Mouse (Mus musculus): ENCODE measurements around the gene Lats1.

Lats1 gene

GRCm38 (mm10) chr10:7680731-7681301 lies at the start of gene Lats1, which contains the start of gene Pcmt1:
Gene Lats1, plus strand, starts transcription at chr10:7681214.
Gene Pcmt1, minus strand, starts transcription at chr10:7681136.
- peak; percentile 89 for DNase-seq (ENCODE audit: inconsistent ontology term)

GRCm38 (mm10) chr10:7640366-7640765 lies 40.6 kb upstream of the Lats1 start:
- DNase-seq (ENCODE audit: inconsistent ontology term), result no peak

- DNase-seq (ENCODE audit: inconsistent ontology term), result no peak
These were observed 35.1 kb upstream of the Lats1 start for GRCm38 (mm10) chr10:7645911-7646310.

GRCm38 (mm10) chr10:7649059-7649458 lies 32.0 kb upstream of the Lats1 start:
- no peak for DNase-seq (ENCODE audit: inconsistent ontology term)

- DNase-seq (ENCODE audit: inconsistent ontology term), result no peak
These were observed 30.0 kb upstream of the Lats1 start for GRCm38 (mm10) chr10:7651057-7651456.

GRCm38 (mm10) chr10:7662471-7663141 lies 18.4 kb upstream of the Lats1 start:
- peak; percentile 87 for DNase-seq (ENCODE audit: inconsistent ontology term)

GRCm38 (mm10) chr10:7663159-7664026 lies 17.6 kb upstream of the Lats1 start:
- peak; percentile 94 for DNase-seq (ENCODE audit: inconsistent ontology term)

GRCm38 (mm10) chr10:7664027-7664526 lies 16.9 kb upstream of the Lats1 start:
- DNase-seq (ENCODE audit: inconsistent ontology term), result peak; percentile 8

- no peak for DNase-seq (ENCODE audit: inconsistent ontology term)
These were observed 16.1 kb upstream of the Lats1 start for GRCm38 (mm10) chr10:7664889-7665288.

GRCm38 (mm10) chr10:7667342-7667802 lies 13.6 kb upstream of the Lats1 start, which contains the start of gene Nup43:
Gene Nup43, plus strand, starts transcription at chr10:7667503.
- peak; percentile 88 for DNase-seq (ENCODE audit: inconsistent ontology term)

- DNase-seq (ENCODE audit: inconsistent ontology term), result no peak
These were observed 7.3 kb upstream of the Lats1 start for GRCm38 (mm10) chr10:7673673-7674072.

- DNase-seq (ENCODE audit: inconsistent ontology term), result peak; percentile 85
These were observed 470 bp downstream of the Lats1 start for GRCm38 (mm10) chr10:7681343-7682025.

GRCm38 (mm10) chr10:7682249-7682648 lies 1.2 kb downstream of the Lats1 start:
- DNase-seq (ENCODE audit: inconsistent ontology term), result no peak

- DNase-seq (ENCODE audit: inconsistent ontology term), result no peak
These were observed 5.9 kb downstream of the Lats1 start for GRCm38 (mm10) chr10:7686902-7687301.

GRCm38 (mm10) chr10:7695286-7695685 lies 14.3 kb downstream of the Lats1 start:
- no peak for DNase-seq (ENCODE audit: inconsistent ontology term)

- no peak for DNase-seq (ENCODE audit: inconsistent ontology term)
These were observed 19.1 kb downstream of the Lats1 start for GRCm38 (mm10) chr10:7700120-7700519.

GRCm38 (mm10) chr10:7702586-7702985 lies 21.6 kb downstream of the Lats1 start:
- DNase-seq (ENCODE audit: inconsistent ontology term), result no peak

- no peak for DNase-seq (ENCODE audit: inconsistent ontology term)
These were observed 29.1 kb downstream of the Lats1 start for GRCm38 (mm10) chr10:7710121-7710520.

GRCm38 (mm10) chr10:7712506-7712905 lies 31.5 kb downstream of the Lats1 start:
- DNase-seq (ENCODE audit: inconsistent ontology term), result no peak

GRCm38 (mm10) chr10:7715056-7715455 lies 34.0 kb downstream of the Lats1 start:
- no peak for DNase-seq (ENCODE audit: inconsistent ontology term)

- DNase-seq (ENCODE audit: inconsistent ontology term), result peak; percentile 96
These were observed 44.9 kb downstream of the Lats1 start, which contains the start of gene Katna1 for GRCm38 (mm10) chr10:7725751-7726500. Gene Katna1, plus strand, starts transcription at chr10:7726000.
